Mouse (Mus musculus) MEL (cell line): ENCODE measurements around the gene Gtf2h1. TPM values are rescaled to one million over a fixed set of nuclear protein-coding genes. Genes with fewer than 3 reads are reported as not detected.

Experiments used
- DNase-seq: peaks from one replicate; pipeline ENCODE4 v3.0.0; 2011; ENCODE audit warnings: low read depth, low spot score
- H3K27ac ChIP-seq: 2 replicates; pipeline ENCODE4 v1.5.1; 2012; ENCODE audit warnings: low read depth, mild to moderate bottlenecking, control low read depth, low read length, moderate library complexity; ENCODE audit not compliant: control insufficient read depth
- H3K27me3 ChIP-seq, 2 experiments: fragments of 150-350 bp in 1 of 2; sonication (generic) in 1 of 2; 2 replicates each; pipeline ENCODE4 v1.6.1; 2012; ENCODE audit warnings: low read length in 2 of 2, mild to moderate bottlenecking in 2 of 2, improper control_type of control experiment in 1 of 2, moderate library complexity in 1 of 2; ENCODE audit not compliant: insufficient read depth in 2 of 2, control insufficient read depth in 1 of 2
- H3K36me3 ChIP-seq, 2 experiments: 2 replicates each; pipeline ENCODE4 v1.6.1; 2012 to 2014; ENCODE audit warnings: low read length in 2 of 2, improper control_type of control experiment in 1 of 2, inconsistent platforms in 1 of 2, mild to moderate bottlenecking in 1 of 2; ENCODE audit not compliant: insufficient read depth in 2 of 2, control insufficient read depth in 1 of 2
- H3K4me1 ChIP-seq, 2 experiments: fragments of 150-350 bp in 1 of 2; sonication (generic) in 1 of 2; 2 replicates each; pipeline ENCODE4 v1.6.1; 2012; ENCODE audit warnings: low read length in 2 of 2, improper control_type of control experiment in 1 of 2, mild to moderate bottlenecking in 1 of 2; ENCODE audit not compliant: insufficient read depth in 2 of 2, control insufficient read depth in 1 of 2
- H3K4me3 ChIP-seq, 2 experiments: fragments of 150-350 bp in 1 of 2; sonication (generic) in 1 of 2; 2 replicates each; pipeline ENCODE4 v1.5.1; 2012; ENCODE audit warnings: low read depth in 2 of 2, low read length in 2 of 2, mild to moderate bottlenecking in 2 of 2, moderate library complexity in 2 of 2, control low read depth in 1 of 2, improper control_type of control experiment in 1 of 2; ENCODE audit not compliant: control insufficient read depth in 1 of 2, insufficient read depth in 1 of 2
- H3K79me2 ChIP-seq: 2 replicates; pipeline ENCODE4 v1.6.1; 2012; ENCODE audit warnings: mild to moderate bottlenecking, low read length, moderate library complexity; ENCODE audit not compliant: control insufficient read depth, poor library complexity, insufficient read depth
- H3K9ac ChIP-seq: 2 replicates; pipeline ENCODE4 v1.6.1; 2012; ENCODE audit warnings: low read depth, mild to moderate bottlenecking, control low read depth, low read length, moderate library complexity; ENCODE audit not compliant: control insufficient read depth, poor library complexity, severe bottlenecking
- H3K9me3 ChIP-seq: fragments of 150-350 bp; sonication (generic); replicated peaks from 2 replicates; pipeline ENCODE4 v1.6.1; 2012; ENCODE audit warnings: mild to moderate bottlenecking, low read length, improper control_type of control experiment, moderate library complexity; ENCODE audit not compliant: insufficient read depth
- CHD1 ChIP-seq: IDR thresholded peaks from 2 replicates; pipeline ENCODE4 v1.6.1; 2012; ENCODE audit warnings: low read depth, mild to moderate bottlenecking, inconsistent platforms, low read length, improper control_type of control experiment
- E2F4 ChIP-seq: IDR thresholded peaks from 2 replicates; pipeline ENCODE4 v1.6.1; 2011; ENCODE audit warnings: low read depth, low read length, improper control_type of control experiment, borderline replicate concordance
- EP300 ChIP-seq, 2 experiments: IDR thresholded peaks; 2 replicates each; pipeline ENCODE4 v1.6.1; 2011; ENCODE audit warnings: improper control_type of control experiment in 2 of 2, low read length in 2 of 2, low read depth in 1 of 2, mild to moderate bottlenecking in 1 of 2
- ETS1 ChIP-seq: IDR thresholded peaks from 2 replicates; pipeline ENCODE4 v1.6.1; 2012; ENCODE audit warnings: low read depth, mild to moderate bottlenecking, inconsistent platforms, low read length, improper control_type of control experiment, moderate library complexity
- GABPA ChIP-seq: IDR thresholded peaks from 2 replicates; pipeline ENCODE4 v1.6.1; 2012; ENCODE audit warnings: low read depth, mild to moderate bottlenecking, inconsistent platforms, low read length, improper control_type of control experiment, moderate library complexity
- GATA1 ChIP-seq: IDR thresholded peaks from 2 replicates; pipeline ENCODE4 v1.6.1; 2011; ENCODE audit warnings: low read depth, low read length, improper control_type of control experiment
- JUND ChIP-seq: IDR thresholded peaks from 2 replicates; pipeline ENCODE4 v1.6.1; 2011; ENCODE audit warnings: low read depth, mild to moderate bottlenecking, improper control_type of control experiment, low read length
- KAT2A ChIP-seq: conservative IDR thresholded peaks from 2 replicates; pipeline ENCODE4 v1.6.1; 2012; ENCODE audit warnings: low read depth, low read length, improper control_type of control experiment, inconsistent platforms
- MAFK ChIP-seq: IDR thresholded peaks from 2 replicates; pipeline ENCODE4 v1.6.1; 2011; ENCODE audit warnings: low read depth, mild to moderate bottlenecking, low read length, improper control_type of control experiment, borderline replicate concordance
- MAX ChIP-seq: IDR thresholded peaks from 2 replicates; pipeline ENCODE4 v1.6.1; 2011; ENCODE audit warnings: low read length, improper control_type of control experiment
- MXI1 ChIP-seq: IDR thresholded peaks from 2 replicates; pipeline ENCODE4 v1.6.1; 2011; ENCODE audit warnings: mild to moderate bottlenecking, low read depth, low read length, improper control_type of control experiment
- NRF1 ChIP-seq: IDR thresholded peaks from 2 replicates; pipeline ENCODE4 v1.6.1; 2014; ENCODE audit warnings: low read depth, mild to moderate bottlenecking, inconsistent platforms, low read length, improper control_type of control experiment, moderate library complexity; ENCODE audit not compliant: poor library complexity, insufficient read depth, severe bottlenecking
- POLR2A ChIP-seq, 2 experiments: IDR thresholded peaks; 2 replicates each; pipeline ENCODE4 v1.6.1; 2011 to 2012; ENCODE audit warnings: low read length in 2 of 2, mild to moderate bottlenecking in 2 of 2, control low read depth in 1 of 2, improper control_type of control experiment in 1 of 2, low read depth in 1 of 2, moderate library complexity in 1 of 2; ENCODE audit not compliant: control insufficient read depth in 1 of 2, insufficient read depth in 1 of 2, poor library complexity in 1 of 2
- POLR2AphosphoS2 ChIP-seq: IDR thresholded peaks from 2 replicates; pipeline ENCODE4 v1.6.1; 2011; ENCODE audit warnings: low read length, improper control_type of control experiment
- POLR2AphosphoS5 ChIP-seq: IDR thresholded peaks from 2 replicates; pipeline ENCODE4 v1.6.1; 2012; ENCODE audit warnings: low read depth, borderline replicate concordance, mild to moderate bottlenecking, inconsistent platforms, low read length, moderate library complexity, mixed read lengths
- RAD21 ChIP-seq: IDR thresholded peaks from 2 replicates; pipeline ENCODE4 v1.6.1; 2011; ENCODE audit warnings: mild to moderate bottlenecking, low read depth, low read length, improper control_type of control experiment
- RCOR1 ChIP-seq: IDR thresholded peaks from 2 replicates; pipeline ENCODE4 v1.6.1; 2012; ENCODE audit warnings: low read depth, mild to moderate bottlenecking, inconsistent platforms, low read length, improper control_type of control experiment
- SIN3A ChIP-seq: IDR thresholded peaks from 2 replicates; pipeline ENCODE4 v1.6.1; 2012; ENCODE audit warnings: low read length, improper control_type of control experiment, inconsistent platforms
- TAL1 ChIP-seq: IDR thresholded peaks from 2 replicates; pipeline ENCODE4 v1.6.1; 2012; ENCODE audit warnings: mild to moderate bottlenecking, inconsistent platforms, low read length, moderate library complexity, mixed read lengths
- TCF12 ChIP-seq: IDR thresholded peaks from 2 replicates; pipeline ENCODE4 v1.6.1; 2014; ENCODE audit warnings: low read depth, mild to moderate bottlenecking, inconsistent platforms, low read length, improper control_type of control experiment, moderate library complexity
- UBTF ChIP-seq: IDR thresholded peaks from 2 replicates; pipeline ENCODE4 v1.6.1; 2012; ENCODE audit warnings: low read depth, mild to moderate bottlenecking, inconsistent platforms, low read length, improper control_type of control experiment, moderate library complexity, borderline replicate concordance; ENCODE audit not compliant: insufficient read depth
- ZKSCAN1 ChIP-seq: IDR thresholded peaks from 2 replicates; pipeline ENCODE4 v1.6.1; 2012; ENCODE audit warnings: low read depth, mild to moderate bottlenecking, inconsistent platforms, low read length, improper control_type of control experiment, moderate library complexity
- polyA plus RNA-seq, 2 experiments: library from polyadenylated mRNA; stranded (reverse) in 1 of 2; unstranded in 1 of 2; fragments of >175 nt in 1 of 2; fragments of >200 nt in 1 of 2; gene quantifications; 2 replicates each; pipeline versions ENCODE4 v1.2.1 to v1.2.4; 2012; ENCODE audit warnings: low replicate concordance in 2 of 2, low read depth in 1 of 2; ENCODE audit not compliant: insufficient read length in 2 of 2, insufficient read depth in 1 of 2, missing spikeins in 1 of 2
- total RNA-seq: library from RNA; depleted of rRNA; stranded (reverse); fragments of 300-350 nt; gene quantifications from 2 replicates; pipeline ENCODE4 v1.2.3, GENCODE M21; 2012

The Gtf2h1 gene
- total and polyA plus RNA-seq, 3 experiments: 105 to 142 TPM; not detected in 1

DNA sequence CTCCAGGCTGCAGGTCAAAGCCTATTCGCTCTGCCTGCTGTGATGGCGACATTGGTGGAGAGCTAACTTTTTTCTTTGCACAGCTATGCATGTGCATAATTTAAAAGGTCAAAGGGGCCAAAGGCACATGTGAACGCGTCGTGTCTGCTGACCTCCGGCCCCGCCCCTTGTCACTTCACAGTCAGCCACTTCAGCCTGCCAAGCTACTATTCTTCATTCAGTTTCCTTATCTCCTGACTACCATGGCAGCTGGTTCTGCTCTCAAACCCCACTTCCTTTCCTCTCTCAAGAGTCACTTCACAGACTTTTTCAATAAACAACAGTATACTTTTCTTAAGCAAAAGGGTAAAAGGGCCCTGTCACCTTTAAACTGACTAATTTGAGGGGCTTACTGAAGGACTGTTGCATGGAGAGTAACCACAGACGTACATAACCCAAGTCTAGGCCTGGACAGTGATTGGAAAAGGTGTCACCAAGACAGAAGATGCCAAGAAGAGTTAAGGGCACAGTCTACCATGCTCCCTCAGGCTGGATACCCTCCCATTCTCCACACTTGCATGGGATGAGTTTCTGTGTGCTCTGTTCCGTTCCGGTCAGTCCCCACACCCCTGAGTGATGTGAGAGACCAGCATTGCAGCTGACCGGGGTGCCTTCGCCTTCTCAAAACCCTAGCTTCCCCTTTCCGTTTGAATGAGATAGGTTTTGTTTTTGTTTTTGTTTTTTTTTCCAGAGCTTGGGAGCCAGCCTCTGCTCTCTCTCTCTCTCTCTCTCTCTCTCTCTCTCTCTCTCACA, 35.1 kb downstream of the Gtf2h1 start (continued):
- TF ChIP-seq JUND (no peak), POLR2A (IDR thresholded peaks at IDR 0.05; ENCODE audit: control insufficient read depth in 1 of 2, insufficient read depth in 1 of 2, low read depth in 1 of 2, low read length in 2 of 2, poor library complexity in 1 of 2) (no peak), RAD21 (no peak), MAX (peak; percentile 87)

DNA sequence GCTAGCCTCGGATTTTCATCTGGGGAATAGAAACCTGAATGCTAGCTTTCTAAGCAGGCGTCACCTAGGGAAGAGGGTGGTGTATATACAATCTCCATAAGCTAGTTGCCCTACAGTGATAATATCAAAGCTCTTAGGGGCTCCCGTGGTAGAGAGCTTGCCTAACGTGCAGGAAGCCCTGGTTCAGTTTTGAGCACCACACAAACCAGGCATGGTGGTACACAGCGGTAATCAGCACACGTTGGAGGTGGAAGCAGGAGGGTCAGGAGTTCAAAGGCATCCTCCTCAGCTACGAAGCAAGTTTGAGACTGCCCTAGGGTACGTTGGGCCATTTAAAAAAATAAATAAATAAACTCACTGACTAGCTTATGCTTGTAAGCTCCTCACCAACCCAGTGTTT, 35.8 kb downstream of the Gtf2h1 start:
- peak; percentile 48 for TF ChIP-seq MXI1
- no peak for TF ChIP-seq POLR2AphosphoS2
- 0 out of 2 replicates have a peak, but pooled peaks have one; percentile 21 for TF ChIP-seq ETS1
- TF ChIP-seq ZKSCAN1: no peak
- no peak for TF ChIP-seq GATA1
- 0 out of 2 replicates have a peak, but pooled peaks have one; percentile 5 for TF ChIP-seq MAX
- no peak for TF ChIP-seq UBTF
- no peak for TF ChIP-seq E2F4
- peak; percentile 48 for TF ChIP-seq SIN3A
- no peak for TF ChIP-seq KAT2A
- no peak for TF ChIP-seq TCF12
- TF ChIP-seq EP300 (IDR thresholded peaks at IDR 0.05; ENCODE audit: low read depth in 1 of 2, low read length in 2 of 2): 0 out of 4 replicates have a peak, but pooled peaks of 1 of the 2 experiments have one; percentile 2
- no peak for TF ChIP-seq POLR2AphosphoS5
- TF ChIP-seq GABPA: no peak
- no peak for TF ChIP-seq TAL1
- no peak for TF ChIP-seq CHD1
- no peak for TF ChIP-seq RCOR1
- TF ChIP-seq NRF1: no peak
- no peak for TF ChIP-seq MAFK
- TF ChIP-seq, all 39 proteins: peak for 5
- H3K27ac ChIP-seq: peak overlapping the region; percentile 84

More for the DNA sequence above, 35.8 kb downstream of the Gtf2h1 start:
- H3K36me3 ChIP-seq: peaks cover 0 to 20% of the 10 kb centered on the region in 2 experiments; a peak in 2 of 4 replicates
- no peaks in the 10 kb centered on the region for H3K27me3 ChIP-seq
- H3K4me3 ChIP-seq: peak overlapping the region; percentile 36 to 43
- peak; percentile 58 for DNase-seq
- H3K79me2 ChIP-seq: no peaks in the 10 kb centered on the region
- H3K9ac ChIP-seq: peak overlapping the region; percentile 43
- H3K4me1 ChIP-seq: peaks cover 21 to 38% of the 10 kb centered on the region in 2 experiments
- no peaks in the 10 kb centered on the region for H3K9me3 ChIP-seq
